Mouse (Mus musculus): Measurements from ENCODE around the gene Gnai3. TPM values are rescaled to one million over a fixed set of nuclear protein-coding genes. Genes with fewer than 3 reads are reported as not detected.
A peak's percentile ranks its signal among the peaks of the same experiment; 100 is the strongest.

Gnai3 gene
- polyA plus RNA-seq, 1 experiment from 2014 or later, result 192 TPM

- DNase-seq (ENCODE audit: low spot score) (peak; percentile 90), ATAC-seq (ENCODE audit: insufficient number of reproducible peaks, low FRiP score, low TSS enrichment, low read depth) (peak; percentile 82)
- H3K27me3 ChIP-seq (ENCODE audit: control insufficient read depth, insufficient read depth, low read length), result no peaks in the 10 kb centered on the region
- no peak overlapping the region for H3K4me2 ChIP-seq (ENCODE audit: low read depth, severe bottlenecking)
- H3K9ac ChIP-seq (ENCODE audit: low read length), result no peak overlapping the region
- 2% methylated on average over 9 of the region's 11 CpGs for WGBS
- H3K4me3 ChIP-seq (ENCODE audit: low read depth, low read length), result no peak overlapping the region
- H3K36me3 ChIP-seq (ENCODE audit: control insufficient read depth, insufficient read depth, low read length), result no peaks in the 10 kb centered on the region
- no peaks in the 10 kb centered on the region for H3K9me3 ChIP-seq (ENCODE audit: control insufficient read depth, low read length)
- peaks cover 39% of the 10 kb centered on the region for H3K4me1 ChIP-seq (ENCODE audit: control insufficient read depth, insufficient read depth, low read length)
- H3K27ac ChIP-seq (replicated peaks; ENCODE audit: low read depth, low read length), result peak overlapping the region; percentile 84
Observed at GRCm38 (mm10) chr3:108166486-108167211, 20.7 kb upstream of the Gnai3 start.

- Histone ChIP-seq H3K4me1 (ENCODE audit: control insufficient read depth, insufficient read depth, low read length) (peaks cover 39% of the 10 kb centered on the region), H3K27me3 (ENCODE audit: control insufficient read depth, insufficient read depth, low read length) (no peaks in the 10 kb centered on the region), H3K9me3 (ENCODE audit: control insufficient read depth, low read length) (no peaks in the 10 kb centered on the region), H3K27ac (replicated peaks; ENCODE audit: low read depth, low read length) (peak overlapping the region; percentile 84), H3K36me3 (ENCODE audit: control insufficient read depth, insufficient read depth, low read length) (no peaks in the 10 kb centered on the region), H3K4me3 (ENCODE audit: low read depth, low read length) (no peak overlapping the region), H3K4me2 (ENCODE audit: low read depth, severe bottlenecking) (peak overlapping the region; percentile 29), H3K9ac (ENCODE audit: low read length) (no peak overlapping the region; the same call in 1 of the 2 replicates)
- WGBS, result 11% methylated on average over 10 of the region's 10 CpGs
- ATAC-seq (ENCODE audit: insufficient number of reproducible peaks, low FRiP score, low TSS enrichment, low read depth) (peak; percentile 32; the same call in 1 of the 2 replicates), DNase-seq (ENCODE audit: low spot score) (no peak)
Observed at GRCm38 (mm10) chr3:108165532-108166315, 19.8 kb upstream of the Gnai3 start.

GRCm38 (mm10) chr3:108164807-108165206, 18.9 kb upstream of the Gnai3 start:
- H3K27ac ChIP-seq (replicated peaks; ENCODE audit: low read depth, low read length), result no peak overlapping the region
- H3K4me2 ChIP-seq (ENCODE audit: low read depth, severe bottlenecking), result peak overlapping the region; percentile 29
- no peak overlapping the region for H3K9ac ChIP-seq (ENCODE audit: low read length)
- no peaks in the 10 kb centered on the region for H3K9me3 ChIP-seq (ENCODE audit: control insufficient read depth, low read length)
- peak; percentile 91 for DNase-seq (ENCODE audit: low spot score)
- peaks cover 39% of the 10 kb centered on the region for H3K4me1 ChIP-seq (ENCODE audit: control insufficient read depth, insufficient read depth, low read length)
- H3K27me3 ChIP-seq (ENCODE audit: control insufficient read depth, insufficient read depth, low read length), result no peaks in the 10 kb centered on the region
- H3K36me3 ChIP-seq (ENCODE audit: control insufficient read depth, insufficient read depth, low read length), result no peaks in the 10 kb centered on the region
- ATAC-seq (ENCODE audit: insufficient number of reproducible peaks, low FRiP score, low TSS enrichment, low read depth), result no peak
- H3K4me3 ChIP-seq (ENCODE audit: low read depth, low read length), result no peak overlapping the region
- 25% methylated on average over 9 of the region's 9 CpGs for WGBS

GRCm38 (mm10) chr3:108164091-108164490, 18.1 kb upstream of the Gnai3 start:
- no peaks in the 10 kb centered on the region for H3K27me3 ChIP-seq (ENCODE audit: control insufficient read depth, insufficient read depth, low read length)
- H3K36me3 ChIP-seq (ENCODE audit: control insufficient read depth, insufficient read depth, low read length), result no peaks in the 10 kb centered on the region
- 70% methylated on average over 5 of the region's 5 CpGs for WGBS
- no peak overlapping the region for H3K4me2 ChIP-seq (ENCODE audit: low read depth, severe bottlenecking)
- H3K4me1 ChIP-seq (ENCODE audit: control insufficient read depth, insufficient read depth, low read length), result peaks cover 39% of the 10 kb centered on the region
- no peaks in the 10 kb centered on the region for H3K9me3 ChIP-seq (ENCODE audit: control insufficient read depth, low read length)
- DNase-seq (ENCODE audit: low spot score) (no peak), ATAC-seq (ENCODE audit: insufficient number of reproducible peaks, low FRiP score, low TSS enrichment, low read depth) (no peak)
- H3K9ac ChIP-seq (ENCODE audit: low read length), result no peak overlapping the region
- no peak overlapping the region for H3K27ac ChIP-seq (replicated peaks; ENCODE audit: low read depth, low read length)
- H3K4me3 ChIP-seq (ENCODE audit: low read depth, low read length), result no peak overlapping the region

- DNase-seq (ENCODE audit: low spot score) (no peak), ATAC-seq (ENCODE audit: insufficient number of reproducible peaks, low FRiP score, low TSS enrichment, low read depth) (no peak)
- H3K36me3 ChIP-seq (ENCODE audit: control insufficient read depth, insufficient read depth, low read length), result no peaks in the 10 kb centered on the region
- no peaks in the 10 kb centered on the region for H3K9me3 ChIP-seq (ENCODE audit: control insufficient read depth, low read length)
- H3K27ac ChIP-seq (replicated peaks; ENCODE audit: low read depth, low read length), result no peak overlapping the region
- H3K4me2 ChIP-seq (ENCODE audit: low read depth, severe bottlenecking), result no peak overlapping the region
- H3K4me3 ChIP-seq (ENCODE audit: low read depth, low read length), result no peak overlapping the region
- WGBS, result 71% methylated on average over 9 of the region's 9 CpGs
- H3K27me3 ChIP-seq (ENCODE audit: control insufficient read depth, insufficient read depth, low read length), result no peaks in the 10 kb centered on the region
- no peaks in the 10 kb centered on the region for H3K4me1 ChIP-seq (ENCODE audit: control insufficient read depth, insufficient read depth, low read length)
- no peak overlapping the region for H3K9ac ChIP-seq (ENCODE audit: low read length)
Observed at GRCm38 (mm10) chr3:108158383-108159037, 12.6 kb upstream of the Gnai3 start.

- Histone ChIP-seq H3K27me3 (ENCODE audit: control insufficient read depth, insufficient read depth, low read length) (no peaks in the 10 kb centered on the region), H3K27ac (replicated peaks; ENCODE audit: low read depth, low read length) (no peak within 1 kb of the TSS), H3K9me3 (ENCODE audit: control insufficient read depth, low read length) (no peaks in the 10 kb centered on the region), H3K4me3 (ENCODE audit: low read depth, low read length) (no peak within 1 kb of the TSS), H3K36me3 (ENCODE audit: control insufficient read depth, insufficient read depth, low read length) (no peaks in the 10 kb centered on the region), H3K4me2 (ENCODE audit: low read depth, severe bottlenecking) (no peak within 1 kb of the TSS), H3K9ac (ENCODE audit: low read length) (no peak within 1 kb of the TSS), H3K4me1 (ENCODE audit: control insufficient read depth, insufficient read depth, low read length) (no peaks in the 10 kb centered on the region)
- 47% methylated on average over 4 of the region's 4 CpGs for WGBS
- no peak for ATAC-seq (ENCODE audit: insufficient number of reproducible peaks, low FRiP score, low TSS enrichment, low read depth)
- no peak for DNase-seq (ENCODE audit: low spot score)
Observed at GRCm38 (mm10) chr3:108154656-108155055, 8.7 kb upstream of the Gnai3 start, which contains the start of gene Gpr61. Gene Gpr61, minus strand, starts transcription at chr3:108154882.

GRCm38 (mm10) chr3:108152290-108152689, 6.3 kb upstream of the Gnai3 start:
- Histone ChIP-seq H3K4me3 (ENCODE audit: low read depth, low read length) (no peak overlapping the region), H3K9me3 (ENCODE audit: control insufficient read depth, low read length) (no peaks in the 10 kb centered on the region), H3K36me3 (ENCODE audit: control insufficient read depth, insufficient read depth, low read length) (no peaks in the 10 kb centered on the region), H3K27ac (replicated peaks; ENCODE audit: low read depth, low read length) (no peak overlapping the region), H3K4me2 (ENCODE audit: low read depth, severe bottlenecking) (no peak overlapping the region), H3K27me3 (ENCODE audit: control insufficient read depth, insufficient read depth, low read length) (no peaks in the 10 kb centered on the region), H3K4me1 (ENCODE audit: control insufficient read depth, insufficient read depth, low read length) (no peaks in the 10 kb centered on the region), H3K9ac (ENCODE audit: low read length) (no peak overlapping the region)
- DNase-seq (ENCODE audit: low spot score) (no peak), ATAC-seq (ENCODE audit: insufficient number of reproducible peaks, low FRiP score, low TSS enrichment, low read depth) (no peak)
- WGBS, result 86% methylated on average over 3 of the region's 3 CpGs

Measured in limb, embryonic 11.5 days (tissue).